Mouse (Mus musculus) midbrain, embryonic 16.5 days (tissue): Measurements from ENCODE around the gene Olfr653. TPM values are rescaled to one million over a fixed set of nuclear protein-coding genes. Genes with fewer than 3 reads are reported as not detected.

ENCODE experiments used
- ATAC-seq: fragments of 200-750 bp; cut with Nextera tagmentation; 2 replicates; pipeline ENCODE4 v1.8.0; 2017; ENCODE audit warnings: moderate TSS enrichment
- H3K27ac ChIP-seq: fragments of 300-500 bp; sonication (generic); 2 replicates; pipeline ENCODE4 v1.5.1; 2014; ENCODE audit warnings: mild to moderate bottlenecking, low read length, mixed read lengths
- H3K27me3 ChIP-seq: fragments of 300-500 bp; sonication (generic); 2 replicates; pipeline ENCODE4 v1.6.1; 2014; ENCODE audit warnings: low read depth, low read length, mixed read lengths; ENCODE audit not compliant: control insufficient read depth, insufficient read depth
- H3K36me3 ChIP-seq: fragments of 300-500 bp; sonication (generic); 2 replicates; pipeline ENCODE4 v1.6.1; 2014; ENCODE audit warnings: mild to moderate bottlenecking, low read length, moderate library complexity, mixed read lengths; ENCODE audit not compliant: control insufficient read depth, insufficient read depth
- H3K4me1 ChIP-seq: fragments of 300-500 bp; sonication (generic); 2 replicates; pipeline ENCODE4 v1.6.1; 2014; ENCODE audit warnings: mild to moderate bottlenecking, low read length, mixed read lengths; ENCODE audit not compliant: control insufficient read depth, insufficient read depth
- H3K4me2 ChIP-seq: fragments of 300-500 bp; sonication (generic); 2 replicates; pipeline ENCODE4 v1.6.1; 2014; ENCODE audit warnings: mild to moderate bottlenecking, low read length, mixed read lengths
- H3K4me3 ChIP-seq: fragments of 300-500 bp; sonication (generic); 2 replicates; pipeline ENCODE4 v1.5.1; 2014; ENCODE audit warnings: low read depth, mild to moderate bottlenecking, low read length, moderate library complexity, mixed read lengths
- H3K9ac ChIP-seq: fragments of 300-500 bp; sonication (generic); 2 replicates; pipeline ENCODE4 v1.6.1; 2014; ENCODE audit warnings: low read depth, low read length, mixed read lengths
- H3K9me3 ChIP-seq: fragments of 300-500 bp; sonication (generic); replicated peaks from 2 replicates; pipeline ENCODE4 v1.6.1; 2014; ENCODE audit warnings: mild to moderate bottlenecking, low read length, mixed read lengths; ENCODE audit not compliant: control insufficient read depth, poor library complexity, severe bottlenecking
- WGBS: fragments of 180-500 bp; shearing (Covaris S2); extraction: QIAGEN DNeasy Blood & Tissue Kit; methylation state at CpG from one replicate; pipeline ENCODE4 v1.1.7; 2014; 5-methylcytosine and 5-hydroxymethylcytosine counted together
- polyA plus RNA-seq: library from polyadenylated mRNA; unstranded; fragments of >200 nt; fragmentation: Nextera tagmentation; extraction: Ambion mirVana; gene quantifications from 2 replicates; pipeline ENCODE4 v1.2.1, GENCODE M21; 2015

Olfr653 gene
- polyA plus RNA-seq = not detected in 2 replicates

GRCm38 (mm10) chr7:104577014-104577413 lies at the start of gene Olfr653:
TSS of gene Olfr653 (plus strand) at chr7:104577314.
- Histone ChIP-seq H3K36me3 (no peaks in the 10 kb centered on the region), H3K27ac (no peak within 1 kb of the TSS), H3K27me3 (no peaks in the 10 kb centered on the region), H3K4me1 (no peaks in the 10 kb centered on the region), H3K9me3 (no peaks in the 10 kb centered on the region), H3K4me3 (no peak within 1 kb of the TSS), H3K9ac (no peak within 1 kb of the TSS), H3K4me2 (no peak within 1 kb of the TSS)
- no peak for ATAC-seq
- 81% methylated on average over 2 of the region's 2 CpGs for WGBS

DNA sequence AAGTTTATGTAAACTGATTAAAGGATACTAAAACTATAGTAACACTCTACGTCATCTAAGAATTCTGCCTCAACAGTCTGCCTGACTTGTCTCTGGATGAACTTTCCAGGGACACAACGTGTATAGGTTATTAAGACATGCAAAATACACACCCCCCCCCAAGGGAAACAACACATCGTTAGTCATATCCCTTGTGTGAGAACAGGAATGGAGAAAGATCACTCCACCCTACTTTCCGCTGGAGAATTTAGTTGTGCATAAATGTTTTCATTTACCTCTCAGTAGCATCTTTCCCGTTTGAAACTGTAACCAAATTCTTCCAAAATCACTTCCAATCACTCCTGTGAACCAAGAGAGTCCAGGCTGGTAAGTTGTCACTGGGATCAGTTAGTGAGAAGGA lies 27.3 kb upstream of the Olfr653 start, which contains the start of gene Olfr651:
TSS of gene Olfr651 (plus strand) at position 301 of the 400 bp plus-strand sequence.
- Histone ChIP-seq H3K27me3 (no peaks in the 10 kb centered on the region), H3K9ac (no peak within 1 kb of the TSS), H3K4me1 (no peaks in the 10 kb centered on the region), H3K36me3 (no peaks in the 10 kb centered on the region), H3K4me3 (no peak within 1 kb of the TSS), H3K4me2 (no peak within 1 kb of the TSS), H3K9me3 (no peaks in the 10 kb centered on the region), H3K27ac (no peak within 1 kb of the TSS)
- 83% methylated on average over 5 of the region's 5 CpGs for WGBS
- ATAC-seq = no peak

- no peak overlapping the region for H3K9ac ChIP-seq
- H3K4me3 ChIP-seq = no peak overlapping the region
- no peak for ATAC-seq
- H3K4me1 ChIP-seq = no peaks in the 10 kb centered on the region
- H3K27me3 ChIP-seq = no peaks in the 10 kb centered on the region
- H3K27ac ChIP-seq = no peak overlapping the region
- H3K9me3 ChIP-seq = no peaks in the 10 kb centered on the region
- H3K4me2 ChIP-seq = no peak overlapping the region
- WGBS = 82% methylated on average over 1 of the region's 1 CpGs
- H3K36me3 ChIP-seq = no peaks in the 10 kb centered on the region
These were observed 24.4 kb upstream of the Olfr653 start for GRCm38 (mm10) chr7:104552700-104553099.

- H3K9me3 ChIP-seq = no peaks in the 10 kb centered on the region
- H3K4me2 ChIP-seq = no peak within 1 kb of the TSS
- ATAC-seq = no peak
- no peaks in the 10 kb centered on the region for H3K27me3 ChIP-seq
- no peaks in the 10 kb centered on the region for H3K36me3 ChIP-seq
- no peak within 1 kb of the TSS for H3K9ac ChIP-seq
- no peak within 1 kb of the TSS for H3K27ac ChIP-seq
- no peaks in the 10 kb centered on the region for H3K4me1 ChIP-seq
- no peak within 1 kb of the TSS for H3K4me3 ChIP-seq
These were observed 16.5 kb upstream of the Olfr653 start, which contains the start of gene Olfr652 for GRCm38 (mm10) chr7:104560601-104561000. TSS of gene Olfr652 (plus strand) at chr7:104560901.

GRCm38 (mm10) chr7:104580846-104581245 lies 3.7 kb downstream of the Olfr653 start:
- no peaks in the 10 kb centered on the region for H3K36me3 ChIP-seq
- no peak overlapping the region for H3K4me3 ChIP-seq
- ATAC-seq = no peak
- no peak overlapping the region for H3K9ac ChIP-seq
- no peaks in the 10 kb centered on the region for H3K4me1 ChIP-seq
- no peaks in the 10 kb centered on the region for H3K27me3 ChIP-seq
- H3K4me2 ChIP-seq = no peak overlapping the region
- no peaks in the 10 kb centered on the region for H3K9me3 ChIP-seq
- 91% methylated on average over 4 of the region's 4 CpGs for WGBS
- no peak overlapping the region for H3K27ac ChIP-seq

GRCm38 (mm10) chr7:104581429-104581828 lies 4.3 kb downstream of the Olfr653 start:
- WGBS = 93% methylated on average over 4 of the region's 4 CpGs
- ATAC-seq = no peak
- Histone ChIP-seq H3K9ac (no peak overlapping the region), H3K27me3 (no peaks in the 10 kb centered on the region), H3K36me3 (no peaks in the 10 kb centered on the region), H3K4me3 (no peak overlapping the region), H3K9me3 (no peaks in the 10 kb centered on the region), H3K4me2 (no peak overlapping the region), H3K4me1 (no peaks in the 10 kb centered on the region), H3K27ac (no peak overlapping the region)

- Histone ChIP-seq H3K9ac (no peak within 1 kb of the TSS), H3K4me1 (no peaks in the 10 kb centered on the region), H3K4me3 (no peak within 1 kb of the TSS), H3K27ac (no peak within 1 kb of the TSS), H3K36me3 (no peaks in the 10 kb centered on the region), H3K9me3 (no peaks in the 10 kb centered on the region), H3K4me2 (no peak within 1 kb of the TSS), H3K27me3 (no peaks in the 10 kb centered on the region)
- WGBS = 88% methylated on average over 4 of the region's 4 CpGs
- ATAC-seq = no peak
These were observed 9.6 kb downstream of the Olfr653 start, which contains the start of gene Olfr654 for GRCm38 (mm10) chr7:104586725-104587124. TSS of gene Olfr654 (plus strand) at chr7:104587025.

DNA sequence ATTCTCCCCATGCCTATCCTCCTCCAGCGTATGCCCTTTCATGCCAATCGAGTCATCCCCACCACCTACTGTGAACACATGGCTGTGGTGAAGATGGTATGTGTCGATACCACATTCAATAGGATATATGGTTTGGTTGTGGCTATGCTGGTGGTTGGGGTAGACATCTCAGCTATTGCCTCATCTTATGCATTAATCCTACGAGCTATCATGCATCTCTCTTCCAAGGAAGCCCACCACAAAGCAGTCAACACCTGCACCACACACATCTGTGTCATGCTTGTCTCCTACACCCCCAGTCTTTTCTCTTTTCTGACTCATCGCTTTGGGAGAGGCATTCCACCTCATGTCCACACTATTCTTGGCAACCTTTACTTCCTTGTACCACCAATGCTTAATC lies 11.2 kb downstream of the Olfr653 start:
- H3K4me1 ChIP-seq = no peaks in the 10 kb centered on the region
- WGBS = 90% methylated on average over 5 of the region's 5 CpGs

DNA sequence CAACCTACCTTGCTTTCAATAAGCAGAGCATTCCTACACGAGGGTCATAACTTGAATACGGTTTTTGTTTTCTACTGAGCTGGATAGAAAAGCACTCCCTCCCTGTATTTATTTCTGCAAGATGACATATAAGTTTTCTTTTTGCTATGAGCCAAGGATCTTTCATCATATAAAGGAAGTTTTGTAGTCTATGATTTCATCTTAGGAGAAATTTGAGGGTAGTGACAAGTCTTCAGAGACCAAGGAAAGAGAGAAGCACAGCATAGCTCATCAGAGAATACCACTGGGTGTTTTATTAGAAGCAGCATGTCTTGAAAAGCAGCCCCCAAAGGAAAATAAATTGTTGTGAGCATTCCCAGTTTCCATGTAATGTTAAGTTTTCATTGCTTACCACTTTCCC lies 24.6 kb downstream of the Olfr653 start, which contains the start of gene Olfr655:
TSS of gene Olfr655 (minus strand) at position 101 of the 400 bp plus-strand sequence.
- no peak within 1 kb of the TSS for H3K9ac ChIP-seq
- H3K4me2 ChIP-seq = no peak within 1 kb of the TSS
- no peaks in the 10 kb centered on the region for H3K4me1 ChIP-seq
- no peak for ATAC-seq
- H3K36me3 ChIP-seq = no peaks in the 10 kb centered on the region
- H3K27ac ChIP-seq = no peak within 1 kb of the TSS
- 82% methylated on average over 2 of the region's 2 CpGs for WGBS
- H3K27me3 ChIP-seq = no peaks in the 10 kb centered on the region
- no peak within 1 kb of the TSS for H3K4me3 ChIP-seq
- H3K9me3 ChIP-seq = no peaks in the 10 kb centered on the region

More for the DNA sequence above, 11.2 kb downstream of the Olfr653 start:
- Histone ChIP-seq H3K9me3 (no peaks in the 10 kb centered on the region), H3K27ac (no peak overlapping the region), H3K4me3 (no peak overlapping the region), H3K4me2 (no peak overlapping the region), H3K36me3 (no peaks in the 10 kb centered on the region), H3K9ac (no peak overlapping the region), H3K27me3 (no peaks in the 10 kb centered on the region)
- ATAC-seq = no peak
